Mouse (Mus musculus) forebrain, embryonic 11.5 days (tissue): ENCODE measurements at regions not wholly inside any gene's neighbourhood (a gene's known extent, or its start where the extent isn't known, plus 50 kb on each side); places are given as distances from the start of the nearest gene placed in this dataset.

Experiments used
- ATAC-seq: fragments of 200-750 bp; cut with Nextera tagmentation; replicated peaks from 2 replicates; pipeline ENCODE4 v1.8.0; 2017; ENCODE audit warnings: moderate TSS enrichment; ENCODE audit not compliant: low FRiP score
- DNase-seq: peaks from one replicate; pipeline ENCODE4 v3.0.0-alpha.2; 2017; ENCODE audit warnings: low spot score
- H3K27ac ChIP-seq: fragments of 300-500 bp; sonication (generic); 2 replicates; pipeline ENCODE4 v1.5.1; 2014; ENCODE audit warnings: low read depth, low read length
- H3K27me3 ChIP-seq: fragments of 300-500 bp; sonication (generic); 2 replicates; pipeline ENCODE4 v1.6.1; 2014; ENCODE audit warnings: mild to moderate bottlenecking, low read length, mixed read lengths; ENCODE audit not compliant: control insufficient read depth, insufficient read depth
- H3K36me3 ChIP-seq: fragments of 300-500 bp; sonication (generic); 2 replicates; pipeline ENCODE4 v1.6.1; 2014; ENCODE audit warnings: mild to moderate bottlenecking, low read length, moderate library complexity, mixed read lengths; ENCODE audit not compliant: control insufficient read depth, insufficient read depth
- H3K4me1 ChIP-seq: fragments of 300-500 bp; sonication (generic); replicated peaks from 2 replicates; pipeline ENCODE4 v1.6.1; 2014; ENCODE audit warnings: low read length, mixed read lengths; ENCODE audit not compliant: control insufficient read depth, insufficient read depth
- H3K4me2 ChIP-seq: fragments of 300-500 bp; sonication (generic); 2 replicates; pipeline ENCODE4 v1.6.1; 2014; ENCODE audit warnings: low read depth, mild to moderate bottlenecking, low read length, moderate library complexity, mixed read lengths; ENCODE audit not compliant: severe bottlenecking
- H3K4me3 ChIP-seq: fragments of 300-500 bp; sonication (generic); 2 replicates; pipeline ENCODE4 v1.5.1; 2014; ENCODE audit warnings: low read depth, low read length
- H3K9ac ChIP-seq: fragments of 300-500 bp; sonication (generic); 2 replicates; pipeline ENCODE4 v1.6.1; 2014; ENCODE audit warnings: low read length
- H3K9me3 ChIP-seq: fragments of 300-500 bp; sonication (generic); 2 replicates; pipeline ENCODE4 v1.6.1; 2016; ENCODE audit warnings: low read length, mixed read lengths; ENCODE audit not compliant: control insufficient read depth
- whole genome bisulfite sequencing: fragments of 180-500 bp; shearing (Covaris S2); extraction: QIAGEN DNeasy Blood & Tissue Kit; methylation state at CpG from one replicate; pipeline ENCODE4 v1.1.7; 2014; 5-methylcytosine and 5-hydroxymethylcytosine counted together

DNA sequence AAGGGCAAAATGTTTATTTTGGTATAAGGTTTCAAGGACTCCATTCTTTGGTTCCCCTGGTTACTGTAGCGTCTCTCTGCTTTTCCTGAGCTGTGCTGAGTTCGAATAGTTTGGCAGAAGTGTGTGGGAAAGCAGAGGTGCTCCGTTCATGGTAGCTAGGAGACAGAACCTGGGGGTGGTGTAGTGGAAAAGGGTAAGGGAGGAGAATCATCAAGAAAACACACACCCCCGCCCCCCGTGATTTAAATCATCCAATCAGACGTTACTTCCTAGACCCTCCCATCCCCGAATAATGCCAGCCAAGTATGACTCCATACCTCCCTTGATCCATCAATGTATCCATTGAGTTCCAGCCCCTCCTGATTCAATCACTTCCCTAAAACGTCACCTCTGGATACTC, 418.6 kb upstream of the Id4 start:
- no peaks in the 10 kb centered on the region; the same call in 1 of the 2 replicates for H3K9me3 ChIP-seq
- H3K4me3 ChIP-seq, result no peak overlapping the region
- no peak for ATAC-seq
- H3K9ac ChIP-seq, result no peak overlapping the region
- no peak for DNase-seq
- WGBS, result 89% methylated on average over 8 of the region's 8 CpGs
- H3K27me3 ChIP-seq, result no peaks in the 10 kb centered on the region; the same call in 1 of the 2 replicates
- no peaks in the 10 kb centered on the region for H3K36me3 ChIP-seq
- H3K27ac ChIP-seq, result no peak overlapping the region
- peaks cover 4% of the 10 kb centered on the region for H3K4me1 ChIP-seq
- H3K4me2 ChIP-seq, result no peak overlapping the region

DNA sequence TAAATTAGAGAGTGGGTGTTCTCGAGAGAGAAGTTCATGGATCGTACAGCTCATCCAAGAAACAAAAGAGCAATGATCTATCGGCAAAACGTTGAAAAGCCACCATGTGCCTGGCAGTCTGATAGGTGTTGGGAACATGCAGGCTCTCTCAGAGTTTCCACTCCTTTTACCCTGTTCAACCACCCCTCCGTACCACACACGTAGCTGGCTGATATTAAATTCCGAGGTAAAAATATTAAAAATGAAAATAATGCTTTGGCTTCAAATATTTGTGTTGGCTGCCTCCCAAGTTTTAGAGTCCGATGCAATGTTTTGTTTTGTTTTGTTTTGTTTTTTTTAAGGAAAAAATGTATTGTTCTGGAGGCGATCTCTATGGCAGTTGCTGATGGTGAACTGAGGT, 418.0 kb upstream of the Id4 start:
- Histone ChIP-seq H3K36me3 (no peaks in the 10 kb centered on the region), H3K9me3 (no peaks in the 10 kb centered on the region; the same call in 1 of the 2 replicates), H3K27me3 (no peaks in the 10 kb centered on the region; the same call in 1 of the 2 replicates), H3K4me1 (peaks cover 4% of the 10 kb centered on the region), H3K4me2 (no peak overlapping the region), H3K4me3 (no peak overlapping the region), H3K9ac (no peak overlapping the region), H3K27ac (no peak overlapping the region)
- WGBS, result 81% methylated on average over 9 of the region's 9 CpGs
- ATAC-seq (no peak), DNase-seq (no peak)

DNA sequence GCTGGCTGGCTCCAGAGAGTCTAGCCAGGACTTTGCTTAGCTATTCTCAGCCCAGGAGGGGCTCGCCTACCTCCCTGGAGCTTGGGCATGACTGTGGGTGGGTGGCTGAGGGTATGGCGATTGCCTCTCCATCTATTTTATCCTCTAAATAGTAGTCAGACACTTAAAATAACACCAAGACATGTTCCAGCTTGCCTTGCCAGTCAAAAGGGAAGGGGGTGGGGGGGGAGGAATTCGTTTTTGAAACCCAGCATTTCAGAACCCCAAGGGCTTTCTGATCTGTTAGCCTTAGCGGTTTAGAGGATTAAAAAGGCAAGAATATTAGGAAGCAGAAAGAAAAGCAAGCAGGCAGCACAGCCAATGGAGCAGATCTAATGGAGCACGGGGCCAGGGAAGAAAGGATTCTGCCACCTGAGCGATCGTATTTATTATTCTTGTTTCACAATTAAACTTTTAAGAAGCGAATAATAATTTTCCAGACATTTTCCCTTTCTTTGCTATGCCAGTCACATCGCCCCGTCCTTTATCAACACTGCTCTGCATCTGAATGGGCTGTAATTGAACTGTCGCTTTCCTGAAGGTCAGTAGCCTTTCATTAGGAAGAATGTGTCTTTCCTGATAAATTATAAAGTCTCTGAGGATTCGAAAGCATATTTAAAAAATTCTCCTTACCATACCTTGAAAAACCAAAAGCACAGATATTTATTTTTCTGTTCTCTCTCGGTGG, 417.3 kb upstream of the Id4 start:
- H3K4me3 ChIP-seq, result 0 out of 2 replicates have a peak overlapping the region, but pooled peaks have one; percentile 3
- no peak for DNase-seq

DNA sequence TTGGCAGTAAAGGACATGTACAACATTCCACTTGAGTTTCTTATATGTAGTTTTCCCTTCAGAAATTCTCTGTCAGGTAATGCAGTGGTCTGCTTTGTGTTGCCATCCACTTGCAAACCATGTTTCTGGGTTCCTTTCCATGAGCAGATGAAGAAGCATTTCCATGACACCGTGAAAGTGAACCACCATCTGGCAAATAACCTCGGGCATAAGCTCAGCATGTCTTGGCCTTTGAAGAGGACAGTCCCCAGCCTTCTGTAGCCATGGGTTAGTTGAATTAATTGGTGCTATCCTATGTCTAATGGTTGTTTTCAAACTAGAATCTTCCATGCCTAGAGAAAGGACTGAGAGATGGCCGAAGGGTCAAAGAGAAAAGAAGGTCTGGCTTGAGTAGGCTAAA, 414.3 kb upstream of the Id4 start:
- DNase-seq (no peak), ATAC-seq (no peak)
- no peaks in the 10 kb centered on the region for H3K36me3 ChIP-seq
- H3K9ac ChIP-seq, result no peak overlapping the region
- H3K27ac ChIP-seq, result no peak overlapping the region
- H3K4me2 ChIP-seq, result no peak overlapping the region
- no peak overlapping the region for H3K4me3 ChIP-seq
- H3K9me3 ChIP-seq, result no peaks in the 10 kb centered on the region; the same call in 1 of the 2 replicates
- 87% methylated on average over 3 of the region's 3 CpGs for WGBS
- H3K27me3 ChIP-seq, result no peaks in the 10 kb centered on the region; the same call in 1 of the 2 replicates
- H3K4me1 ChIP-seq, result peaks cover 4% of the 10 kb centered on the region

More for the DNA sequence above, 417.3 kb upstream of the Id4 start:
- Histone ChIP-seq H3K27ac (peak overlapping the region; percentile 38; the same call in 1 of the 2 replicates), H3K4me2 (peak overlapping the region; percentile 40), H3K9me3 (no peaks in the 10 kb centered on the region; the same call in 1 of the 2 replicates), H3K36me3 (no peaks in the 10 kb centered on the region), H3K4me1 (peaks cover 4% of the 10 kb centered on the region), H3K27me3 (no peaks in the 10 kb centered on the region; the same call in 1 of the 2 replicates), H3K9ac (no peak overlapping the region)
- 0 out of 2 replicates have a peak, but pooled peaks have one; percentile 42 for ATAC-seq
- WGBS, result 12% methylated on average over 13 of the region's 13 CpGs

DNA sequence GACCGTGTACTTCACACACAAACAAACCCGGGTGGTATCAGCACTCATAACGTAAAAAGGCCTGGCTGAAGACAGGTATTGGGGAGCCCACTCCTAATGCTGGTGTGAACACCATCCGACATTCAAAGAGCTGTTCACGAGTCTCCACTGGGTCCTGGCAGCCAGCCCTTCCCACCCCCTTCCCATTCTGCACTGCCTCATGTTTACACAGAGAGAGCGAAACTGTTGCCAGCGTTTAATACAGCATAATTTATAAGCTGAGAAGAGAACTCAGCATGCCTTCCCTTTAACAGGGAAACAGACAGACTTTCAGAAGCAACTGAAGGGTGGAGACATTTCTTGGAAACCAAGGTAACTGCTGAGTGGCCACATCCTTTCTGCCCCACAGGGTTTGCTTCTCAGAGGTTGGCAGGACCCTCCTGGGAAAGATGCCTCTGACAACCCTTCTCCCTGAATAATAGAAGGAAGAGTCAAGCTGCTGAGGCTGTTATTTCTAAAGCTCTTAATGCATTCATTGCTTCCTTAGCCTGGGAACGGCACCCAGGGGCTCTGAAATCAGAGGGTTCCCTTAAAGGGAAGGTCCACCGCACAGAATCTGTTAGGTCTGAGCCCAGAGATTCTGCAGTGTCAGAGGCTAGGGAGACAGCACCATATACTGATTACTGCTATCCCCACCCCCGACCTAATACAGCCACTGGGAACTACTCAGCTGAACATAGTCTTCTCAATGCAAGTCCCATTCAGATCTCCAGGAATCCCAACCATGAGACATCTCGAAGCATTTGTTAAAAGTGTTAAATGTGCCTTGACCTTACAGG, 412.4 kb upstream of the Id4 start:
- ATAC-seq (no peak), DNase-seq (no peak)
- H3K36me3 ChIP-seq, result no peaks in the 10 kb centered on the region
- H3K27ac ChIP-seq, result no peak overlapping the region; the same call in 1 of the 2 replicates
- H3K9ac ChIP-seq, result no peak overlapping the region
- H3K4me1 ChIP-seq, result peaks cover under 1% of the 10 kb centered on the region; the same call in 1 of the 2 replicates
- 74% methylated on average over 11 of the region's 11 CpGs for WGBS
- no peak overlapping the region for H3K4me2 ChIP-seq
- H3K27me3 ChIP-seq, result no peaks in the 10 kb centered on the region; the same call in 1 of the 2 replicates
- H3K9me3 ChIP-seq, result no peaks in the 10 kb centered on the region; the same call in 1 of the 2 replicates
- H3K4me3 ChIP-seq, result no peak overlapping the region

DNA sequence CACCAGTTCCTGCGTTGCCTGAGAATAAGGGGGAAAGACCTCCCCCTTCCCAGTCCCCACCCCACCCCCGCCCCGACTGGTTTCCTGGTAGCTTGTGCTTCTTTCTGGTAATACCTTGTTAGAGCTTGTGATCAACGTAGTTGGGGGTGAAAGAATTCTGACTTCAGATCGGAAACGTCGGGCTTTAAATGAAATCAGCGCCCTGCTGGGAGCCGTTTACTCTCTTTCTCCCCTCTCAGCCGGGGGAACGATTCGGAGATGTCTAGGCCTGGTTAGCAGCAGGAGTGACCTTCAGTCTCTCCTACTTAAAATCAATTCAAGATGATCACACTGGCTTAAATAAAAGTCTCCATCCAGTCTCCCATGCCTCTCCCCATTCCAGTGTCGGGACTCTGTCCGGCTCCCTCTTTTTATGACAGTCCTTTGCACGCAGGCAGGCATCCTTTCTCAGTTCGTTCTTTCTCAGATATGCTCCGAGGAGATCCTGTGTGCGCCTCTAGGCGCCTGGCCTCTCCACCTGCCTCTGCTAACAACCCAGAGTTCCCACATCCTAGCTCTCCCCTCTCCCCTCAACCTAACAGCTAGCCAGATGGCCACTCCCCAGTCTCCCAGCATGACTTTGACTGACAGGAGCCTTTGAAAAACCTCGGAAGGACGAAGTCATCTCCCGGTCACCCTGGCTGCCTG, 405.5 kb upstream of the Id4 start:
- Histone ChIP-seq H3K9ac (peak overlapping the region; percentile 33), H3K9me3 (no peaks in the 10 kb centered on the region), H3K27me3 (no peaks in the 10 kb centered on the region), H3K4me1 (peaks cover 15% of the 10 kb centered on the region), H3K4me2 (peak overlapping the region; percentile 34; the same call in 1 of the 2 replicates), H3K27ac (0 out of 2 replicates have a peak overlapping the region, but pooled peaks have one; percentile 37), H3K4me3 (peak overlapping the region; percentile 3; the same call in 1 of the 2 replicates), H3K36me3 (no peaks in the 10 kb centered on the region)
- ATAC-seq, result 0 out of 2 replicates have a peak, but pooled peaks have one; percentile 49
- peak; percentile 65 for DNase-seq
- WGBS, result 2% methylated on average over 22 of the region's 22 CpGs

DNA sequence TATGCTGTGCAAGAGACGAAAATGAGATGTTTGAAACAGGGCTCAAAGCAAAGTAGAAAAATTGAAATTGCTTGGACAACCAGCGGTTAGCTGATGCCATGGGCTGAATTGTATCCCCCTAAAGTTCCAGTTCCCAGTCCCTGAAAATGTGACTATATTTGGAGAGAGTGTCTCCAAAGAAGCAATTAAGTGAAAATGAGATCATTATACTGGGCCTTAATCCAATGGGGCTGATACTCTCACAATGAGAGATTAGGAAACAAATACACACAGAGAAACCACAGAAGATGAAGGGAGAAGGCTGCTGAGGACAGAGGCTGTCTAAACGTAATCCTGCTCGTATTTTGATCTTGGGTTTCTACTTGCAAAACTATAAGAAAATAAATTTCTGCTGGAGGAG, 402.1 kb upstream of the Id4 start:
- H3K4me2 ChIP-seq, result no peak overlapping the region
- ATAC-seq, result no peak
- H3K27ac ChIP-seq, result no peak overlapping the region
- no peaks in the 10 kb centered on the region for H3K27me3 ChIP-seq
- no peaks in the 10 kb centered on the region for H3K36me3 ChIP-seq
- H3K4me1 ChIP-seq, result peaks cover 15% of the 10 kb centered on the region
- H3K9me3 ChIP-seq, result no peaks in the 10 kb centered on the region
- 73% methylated on average over 4 of the region's 4 CpGs for WGBS
- no peak for DNase-seq
- H3K9ac ChIP-seq, result no peak overlapping the region
- no peak overlapping the region for H3K4me3 ChIP-seq

DNA sequence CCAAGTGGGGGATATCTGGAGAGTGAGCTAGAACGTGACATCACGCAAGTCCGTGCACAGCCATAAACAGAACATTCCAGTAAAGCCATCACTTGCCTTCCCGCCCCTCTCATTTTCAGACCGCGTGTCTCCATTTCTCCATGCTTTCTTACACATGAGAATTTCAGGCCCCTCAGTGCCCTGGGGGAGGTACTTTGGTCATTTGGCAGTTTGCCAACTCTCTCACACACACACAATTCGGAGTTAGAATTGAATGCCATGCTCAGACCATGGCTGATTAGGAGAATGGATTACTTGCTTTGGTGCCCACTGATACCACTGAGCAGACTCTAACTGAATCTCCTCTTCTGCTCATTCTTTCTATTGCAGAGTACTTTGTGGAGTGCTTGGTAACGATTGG, 400.7 kb upstream of the Id4 start:
- Histone ChIP-seq H3K27me3 (no peaks in the 10 kb centered on the region), H3K4me1 (peaks cover 9% of the 10 kb centered on the region), H3K4me3 (no peak overlapping the region), H3K9ac (no peak overlapping the region), H3K27ac (no peak overlapping the region), H3K9me3 (no peaks in the 10 kb centered on the region), H3K36me3 (no peaks in the 10 kb centered on the region), H3K4me2 (no peak overlapping the region)
- WGBS, result 78% methylated on average over 8 of the region's 8 CpGs
- peak; percentile 61 for DNase-seq
- ATAC-seq, result no peak
